Mouse (Mus musculus) adrenal gland, adult (tissue): ENCODE measurements around the gene Ltc4s.

Source experiments
- DNase-seq, 2 experiments: peaks; one replicate each; pipeline ENCODE4 v3.0.0; 2022 to 2023; ENCODE audit warnings: low spot score in 1 of 2; ENCODE audit not compliant: inconsistent age in 2 of 2

Ltc4s gene

GRCm38 (mm10) chr11:50248473-50249171, 10.2 kb upstream of the Ltc4s start:
- DNase-seq = no peak

GRCm38 (mm10) chr11:50245269-50245668, 6.9 kb upstream of the Ltc4s start:
- peak in 1 of 2 experiments; percentile 35 for DNase-seq

GRCm38 (mm10) chr11:50243926-50244325, 5.5 kb upstream of the Ltc4s start:
- DNase-seq = peak in 1 of 2 experiments; percentile 31

GRCm38 (mm10) chr11:50240235-50240911, 2.0 kb upstream of the Ltc4s start:
- peak in 1 of 2 experiments; percentile 46 for DNase-seq

- DNase-seq = peak in 1 of 2 experiments; percentile 50
Observed at GRCm38 (mm10) chr11:50238821-50239791, 690 bp upstream of the Ltc4s start.

GRCm38 (mm10) chr11:50236937-50237835, 1.2 kb downstream of the Ltc4s start:
- peak in 1 of 2 experiments; percentile 55 for DNase-seq

GRCm38 (mm10) chr11:50236540-50236936, 1.9 kb downstream of the Ltc4s start:
- peak; percentile 93 to 96 for DNase-seq

GRCm38 (mm10) chr11:50234606-50235005, 3.8 kb downstream of the Ltc4s start:
- DNase-seq = peak; percentile 21 to 35

- DNase-seq = peak; percentile 19 to 47
Observed at GRCm38 (mm10) chr11:50233993-50234392, 4.4 kb downstream of the Ltc4s start.

- DNase-seq = peak in 1 of 2 experiments; percentile 23
Observed at GRCm38 (mm10) chr11:50233022-50233421, 5.4 kb downstream of the Ltc4s start.

GRCm38 (mm10) chr11:50231411-50231810, 7.0 kb downstream of the Ltc4s start:
- peak; percentile 32 to 88 for DNase-seq

GRCm38 (mm10) chr11:50230481-50231304, 7.7 kb downstream of the Ltc4s start:
- peak in 1 of 2 experiments; percentile 52 for DNase-seq

GRCm38 (mm10) chr11:50229252-50229910, 9.0 kb downstream of the Ltc4s start:
- peak; percentile 80 to 92 for DNase-seq

GRCm38 (mm10) chr11:50228772-50229171, 9.6 kb downstream of the Ltc4s start:
- DNase-seq = peak in 1 of 2 experiments; percentile 74

GRCm38 (mm10) chr11:50227736-50228135, 10.7 kb downstream of the Ltc4s start:
- DNase-seq = peak in 1 of 2 experiments; percentile 42

GRCm38 (mm10) chr11:50227226-50227625, 11.2 kb downstream of the Ltc4s start:
- DNase-seq = peak in 1 of 2 experiments; percentile 70

- DNase-seq = no peak
Observed at GRCm38 (mm10) chr11:50226406-50226805, 12.0 kb downstream of the Ltc4s start.

GRCm38 (mm10) chr11:50225611-50226378, 12.6 kb downstream of the Ltc4s start:
- peak; percentile 71 to 88 for DNase-seq
